Mouse (Mus musculus) left cerebral cortex, postnatal 14 days (tissue): ENCODE measurements at regions not wholly inside any gene's neighbourhood (a gene's known extent, or its start where the extent isn't known, plus 50 kb on each side); places are given as distances from the start of the nearest gene placed in this dataset.

Experiments used
- DNase-seq, 2 experiments: peaks; one replicate each; pipeline ENCODE4 v3.0.0; 2021 to 2022; ENCODE audit warnings: low spot score in 2 of 2, mixed read lengths in 1 of 2
- intact Hi-C: fragments of 180-260 bp; cut with DNase I; formaldehyde crosslinking; loops from one replicate; pipeline ENCODE4 v1.15.1; 2025

DNA sequence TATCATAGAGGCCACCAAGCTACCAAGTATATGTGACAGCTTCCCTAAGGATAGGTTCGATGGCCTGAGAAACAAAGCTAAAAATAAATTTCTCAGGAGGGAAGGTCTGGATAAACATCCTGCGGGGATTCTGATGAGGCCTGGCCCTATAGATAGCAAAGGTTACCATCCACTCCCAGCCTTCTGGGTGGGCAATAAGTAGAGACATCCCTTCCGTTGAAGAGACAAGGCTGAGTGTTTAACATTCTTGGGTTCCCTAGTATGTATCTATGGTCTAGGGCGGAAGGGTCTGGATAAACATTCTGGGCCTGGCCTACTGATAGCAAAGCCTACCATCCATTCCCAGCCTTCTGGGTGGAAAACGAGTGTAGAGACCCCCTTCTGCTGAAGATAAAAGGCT, 180.5 kb upstream of the Dlk1 start:
- DNase-seq: no peak
- intact Hi-C loops: no loop called here

DNA sequence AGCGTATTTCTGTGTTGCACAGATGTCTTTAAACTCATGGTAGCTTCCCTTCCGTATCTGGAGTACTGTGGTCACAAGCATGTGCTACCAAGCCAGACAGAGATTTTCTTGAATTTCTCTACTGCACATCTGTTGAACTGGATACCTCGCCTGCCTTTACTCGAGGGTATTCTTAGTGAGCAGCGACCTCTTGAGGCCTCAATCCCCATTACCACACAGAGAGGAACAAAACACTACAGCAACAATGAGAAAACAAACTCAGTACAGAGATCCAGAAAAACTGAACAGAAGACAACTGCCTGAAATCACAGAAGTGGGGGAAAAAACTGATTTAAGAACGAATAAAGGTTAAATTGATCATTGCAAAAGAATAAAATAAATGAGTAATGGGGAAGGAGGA, 137.8 kb upstream of the Dlk1 start:
- no peak for DNase-seq
- intact Hi-C loops: no loop called here

DNA sequence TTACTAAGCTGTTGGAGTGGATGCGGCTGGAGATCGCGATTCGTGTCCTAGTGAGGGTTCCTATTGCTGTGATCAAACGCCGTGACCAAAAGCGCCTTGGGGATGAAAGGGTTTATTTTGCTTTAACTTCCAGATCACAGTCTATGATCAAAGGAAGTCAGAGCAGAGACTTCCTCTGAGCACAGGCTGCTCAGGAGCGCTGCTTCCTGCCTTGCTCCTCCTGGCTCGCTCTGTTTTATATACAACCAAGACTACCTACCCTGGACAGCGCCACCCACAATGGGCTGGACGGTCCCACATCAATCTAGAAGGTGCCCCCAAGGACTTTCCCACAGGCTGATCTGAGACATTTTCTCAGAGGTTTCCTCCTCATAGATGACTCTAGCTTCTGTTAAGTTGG, 126.6 kb upstream of the Dlk1 start:
- DNase-seq: no peak
- intact Hi-C loops: no loop called here

DNA sequence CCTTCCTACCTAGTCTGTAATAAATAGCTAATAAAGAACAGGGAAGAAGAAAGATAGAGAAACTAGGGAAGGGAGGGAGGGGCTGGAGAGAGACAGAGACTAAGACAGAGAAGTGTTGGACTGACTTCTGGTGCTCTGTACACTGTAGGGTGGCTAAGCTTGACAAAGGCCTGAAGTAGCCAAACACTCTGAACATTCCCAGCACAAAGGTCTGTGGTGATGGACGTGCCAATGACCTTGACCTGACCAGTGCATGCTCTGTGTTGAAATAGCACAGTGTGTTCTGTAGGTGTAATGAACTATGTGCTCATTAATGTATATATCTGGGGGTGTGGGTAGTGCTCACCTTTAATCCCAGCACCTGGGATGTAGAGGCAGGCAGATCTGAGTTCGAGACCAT, 81.3 kb upstream of the Dlk1 start:
- intact Hi-C loops: no loop called here
- no peak for DNase-seq

DNA sequence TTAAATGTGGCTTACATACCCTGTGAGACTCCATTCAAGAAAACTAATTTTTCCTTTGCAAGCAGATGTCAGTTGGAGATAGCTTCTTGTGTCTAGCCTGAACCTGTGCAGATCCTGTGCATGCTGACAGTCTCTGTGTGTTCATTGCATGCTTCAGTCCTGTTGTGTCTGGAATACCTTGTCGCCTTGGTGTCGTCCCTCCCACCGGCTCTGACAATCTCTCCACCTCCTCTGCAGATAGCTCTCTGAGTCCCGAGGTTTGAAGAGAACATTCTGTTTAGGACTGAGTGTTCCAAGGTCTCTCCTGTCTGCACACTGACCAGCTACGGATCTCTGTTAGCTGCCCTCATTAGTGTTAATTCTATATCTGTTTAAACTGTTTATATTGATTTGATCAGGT, 66.8 kb upstream of the Dlk1 start:
- intact Hi-C loops: no loop called here
- DNase-seq: no peak

DNA sequence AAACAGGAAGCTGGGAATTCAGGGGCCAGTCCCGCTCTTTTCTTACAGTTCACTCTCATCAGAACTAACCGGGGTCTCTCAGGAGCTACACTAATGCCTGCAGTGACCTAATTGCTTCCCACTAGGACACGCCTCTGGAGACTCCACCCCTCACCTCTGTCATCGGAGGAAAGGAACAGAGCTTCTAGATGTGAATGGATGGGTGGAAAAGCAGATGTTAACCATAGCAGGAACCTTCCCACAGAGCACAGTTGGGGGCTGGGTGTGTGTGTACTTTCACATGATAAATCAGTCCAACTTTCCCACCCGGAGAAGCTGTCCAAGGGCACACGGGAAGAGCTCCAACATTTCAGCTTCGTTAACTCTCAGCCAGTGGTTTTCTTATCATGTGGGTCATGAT, 63.8 kb upstream of the Dlk1 start:
- no peak for DNase-seq
- intact Hi-C loops: no loop called here

DNA sequence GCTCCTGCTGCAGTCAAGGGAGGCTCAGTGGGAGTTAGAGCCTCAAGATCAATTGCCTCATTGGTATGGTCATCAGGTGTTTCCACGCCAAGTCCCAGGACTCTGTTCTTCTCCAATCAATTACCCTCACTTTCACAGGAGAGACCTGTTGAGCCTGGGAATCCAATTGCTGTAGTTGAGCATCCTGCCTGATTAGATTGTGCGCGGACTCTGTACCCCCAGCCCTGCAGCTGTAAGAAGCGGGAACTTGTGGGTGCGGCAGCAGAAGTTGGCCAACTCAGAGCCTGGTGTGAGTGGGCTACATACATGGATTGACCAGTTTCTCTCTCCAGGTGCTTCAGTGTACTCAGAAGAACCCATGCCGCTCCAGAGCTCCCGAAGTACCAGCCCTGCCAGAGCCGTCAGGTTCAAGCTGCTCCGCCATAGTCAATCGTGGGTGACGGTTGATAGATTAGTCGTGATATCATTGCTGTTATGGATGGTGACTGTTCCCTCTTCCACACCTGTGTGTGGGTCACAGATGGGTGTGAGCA, 62.2 kb upstream of the Dlk1 start:
- intact Hi-C loops: loop anchor here (5.0 to 10.0 kb wide), 2 partner anchors 323 to 436 kb away; partner anchors contain the start of gene Begain
- DNase-seq: no peak

DNA sequence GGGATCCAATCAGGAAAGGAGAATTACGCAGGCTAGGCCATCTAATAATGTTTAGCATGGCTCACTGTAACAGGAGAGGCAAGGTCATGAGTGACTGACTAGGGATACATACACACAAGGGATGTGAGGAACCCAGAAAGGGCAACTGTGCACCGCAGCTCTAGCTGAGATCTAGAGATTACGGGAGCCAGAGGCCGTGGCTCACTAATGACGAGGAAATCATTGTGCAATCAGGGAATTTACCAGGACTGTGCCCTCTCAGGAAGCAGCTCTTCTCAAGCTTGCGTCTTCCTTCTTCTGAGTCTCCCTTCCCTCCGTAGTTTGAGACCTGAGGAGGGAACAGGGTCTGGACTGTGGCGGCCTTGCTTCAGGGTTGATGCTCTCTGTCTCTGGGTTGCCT, 61.6 kb upstream of the Dlk1 start:
- DNase-seq: no peak
- intact Hi-C loops: loop anchor here (5.0 to 10.0 kb wide), 2 partner anchors 324 to 436 kb away; partner anchors contain the start of gene Begain

DNA sequence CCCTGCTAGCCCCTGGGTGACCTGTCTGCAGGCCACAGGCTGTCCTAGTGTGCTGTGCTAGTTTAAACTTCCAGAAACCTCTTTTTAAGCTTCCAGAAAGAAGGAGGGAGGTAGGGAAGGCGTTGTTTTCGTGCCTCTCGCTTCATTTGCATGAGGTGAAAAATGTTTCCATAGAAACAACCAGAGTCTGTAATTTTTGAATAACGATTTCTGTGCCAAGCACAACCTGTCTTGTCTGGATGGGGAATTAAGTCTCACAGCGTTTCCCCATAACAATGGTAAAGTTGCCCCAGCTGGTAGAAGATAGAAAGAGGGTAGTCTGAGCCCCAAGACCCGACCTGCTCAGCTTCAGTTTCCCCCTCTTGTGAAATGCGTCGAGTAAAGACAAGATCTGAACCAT, 59.3 kb upstream of the Dlk1 start:
- intact Hi-C loops: loop anchor here (5.0 to 10.0 kb wide), 2 partner anchors 326 to 439 kb away; partner anchors contain the start of gene Begain
- peak; percentile 44 to 65 for DNase-seq

DNA sequence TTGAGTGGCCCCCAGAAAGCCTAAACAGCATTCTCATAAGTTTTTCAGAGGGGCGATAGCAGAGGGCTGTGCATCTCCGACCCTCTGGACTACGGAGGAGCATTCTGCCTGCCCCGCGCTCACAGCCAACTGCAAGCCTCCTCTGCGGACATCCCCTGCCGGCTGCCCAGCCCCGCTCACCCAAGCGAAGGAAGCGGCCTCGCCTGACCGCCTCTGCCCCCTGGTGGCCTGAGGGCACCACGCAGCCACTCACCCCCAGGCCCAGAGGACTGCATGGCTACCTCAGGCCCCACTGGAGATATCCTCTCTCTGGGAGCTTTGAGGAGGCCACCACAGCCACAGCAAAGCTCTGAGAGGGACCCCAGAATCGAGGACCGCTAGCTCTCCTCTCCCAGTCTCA, 58.8 kb upstream of the Dlk1 start:
- intact Hi-C loops: loop anchor here (2.0 to 10.0 kb wide), 3 partner anchors 326 to 489 kb away; partner anchors contain the start of gene Begain
- peak in 1 of 2 experiments; percentile 68 for DNase-seq

DNA sequence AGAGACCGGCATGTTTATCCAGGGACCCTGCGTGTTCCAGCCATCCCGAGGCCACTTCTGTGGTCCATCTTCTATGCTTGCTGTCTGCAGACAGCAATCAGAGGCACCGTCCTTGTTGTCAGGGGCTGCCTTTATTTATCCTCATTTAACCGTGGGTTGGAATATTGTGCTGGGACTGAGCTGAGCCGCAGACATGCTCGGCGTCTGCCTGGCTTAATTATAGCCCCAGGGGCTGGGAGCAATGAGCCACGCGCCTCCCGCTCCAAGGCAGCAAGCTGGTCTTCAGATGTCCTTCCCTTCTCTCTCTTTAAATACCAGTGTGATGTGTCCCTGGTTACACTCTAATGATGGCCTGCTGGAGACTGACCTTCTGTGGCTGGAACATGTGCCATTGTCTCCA, 58.2 kb upstream of the Dlk1 start:
- peak in 1 of 2 experiments; percentile 52 for DNase-seq
- intact Hi-C loops: loop anchor here (2.0 to 10.0 kb wide), 3 partner anchors 327 to 490 kb away; partner anchors contain the start of gene Begain

DNA sequence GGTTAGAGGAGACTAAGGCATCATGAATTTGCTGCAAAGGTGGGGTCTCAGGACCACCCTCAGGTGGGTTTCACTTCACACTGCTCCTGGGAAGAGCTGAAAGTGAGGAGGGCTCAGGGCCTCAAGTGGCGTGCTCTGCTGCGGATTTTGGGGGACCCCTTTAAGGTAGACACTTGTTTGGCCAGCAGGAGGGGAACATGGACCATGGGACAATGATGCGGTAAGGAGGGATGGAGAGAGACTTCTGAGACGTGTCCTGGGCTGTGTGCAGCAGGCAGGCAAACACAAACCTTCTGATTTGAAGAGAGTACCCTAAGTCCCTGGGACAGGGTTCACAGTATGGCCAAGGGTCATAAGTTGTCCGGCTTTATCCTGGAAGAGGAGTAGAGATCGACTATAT, 56.0 kb upstream of the Dlk1 start:
- intact Hi-C loops: loop anchor here (10.0 kb wide), 1 partner anchor 442 kb away; no protein-coding TSS in a partner anchor
- no peak for DNase-seq

DNA sequence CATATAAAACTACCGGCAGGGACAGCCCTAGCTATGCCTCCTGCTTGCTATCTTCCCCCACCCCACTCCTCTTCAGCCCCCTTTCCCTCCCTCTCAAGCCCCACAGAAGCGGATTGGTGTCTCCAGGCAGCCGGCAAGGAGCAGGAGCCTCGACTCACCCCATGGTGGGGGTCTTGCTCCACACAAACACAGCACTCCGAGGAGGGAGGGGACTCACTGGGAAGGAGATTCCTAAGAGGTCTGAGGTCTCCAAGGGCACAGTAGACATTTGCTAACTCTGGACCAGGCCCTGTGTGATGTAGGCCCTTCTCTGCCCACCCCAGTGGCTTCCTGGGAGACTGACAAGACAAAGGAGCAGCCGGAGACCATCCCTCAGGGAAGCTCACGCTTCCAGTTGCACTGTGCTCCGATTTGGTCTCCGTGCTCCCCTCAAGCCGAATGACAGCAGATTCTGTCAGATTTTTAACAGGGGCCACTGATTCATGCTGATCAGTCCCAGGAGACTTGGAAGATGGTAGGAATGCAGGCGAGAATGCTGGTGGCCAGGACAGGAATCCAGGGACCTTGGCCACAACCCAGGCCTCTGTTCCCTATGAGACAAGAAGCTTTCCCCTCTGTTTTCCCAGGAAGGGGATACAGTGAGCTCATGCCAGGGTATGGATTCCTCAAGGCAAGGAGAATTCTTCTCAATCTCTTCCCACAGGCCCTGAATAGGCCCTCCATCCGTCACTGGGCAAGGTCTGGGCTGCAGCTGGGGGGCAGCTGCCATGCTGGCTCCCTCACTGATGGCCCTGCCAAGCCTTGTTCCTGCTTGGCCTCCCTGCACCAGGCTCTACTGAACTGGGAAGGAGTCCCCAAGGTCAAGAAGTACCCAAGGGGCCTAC, 55.2 kb upstream of the Dlk1 start:
- DNase-seq: no peak
- intact Hi-C loops: loop anchor here (10.0 kb wide), 1 partner anchor 443 kb away; no protein-coding TSS in a partner anchor

DNA sequence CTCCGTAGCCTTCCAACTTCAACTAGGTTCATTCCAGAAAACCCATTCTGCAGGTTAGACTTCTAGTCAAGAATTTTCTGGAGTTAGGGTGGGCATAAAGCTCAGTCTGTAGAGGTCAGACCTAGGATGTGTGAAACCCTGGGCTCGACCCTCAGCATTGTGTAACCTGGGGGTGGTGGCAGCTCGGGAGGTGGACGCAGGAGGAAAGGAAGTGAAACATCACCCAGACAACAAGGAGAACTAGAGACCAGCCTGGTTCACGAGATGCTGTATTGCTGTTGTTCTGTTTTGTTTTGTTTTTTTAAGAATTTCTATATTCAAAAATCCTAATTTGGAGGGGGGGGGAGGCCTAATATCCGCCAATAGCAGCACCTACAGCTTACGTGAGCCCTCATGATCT, 54.1 kb upstream of the Dlk1 start:
- intact Hi-C loops: loop anchor here (10.0 kb wide), 1 partner anchor 444 kb away; no protein-coding TSS in a partner anchor
- no peak for DNase-seq

DNA sequence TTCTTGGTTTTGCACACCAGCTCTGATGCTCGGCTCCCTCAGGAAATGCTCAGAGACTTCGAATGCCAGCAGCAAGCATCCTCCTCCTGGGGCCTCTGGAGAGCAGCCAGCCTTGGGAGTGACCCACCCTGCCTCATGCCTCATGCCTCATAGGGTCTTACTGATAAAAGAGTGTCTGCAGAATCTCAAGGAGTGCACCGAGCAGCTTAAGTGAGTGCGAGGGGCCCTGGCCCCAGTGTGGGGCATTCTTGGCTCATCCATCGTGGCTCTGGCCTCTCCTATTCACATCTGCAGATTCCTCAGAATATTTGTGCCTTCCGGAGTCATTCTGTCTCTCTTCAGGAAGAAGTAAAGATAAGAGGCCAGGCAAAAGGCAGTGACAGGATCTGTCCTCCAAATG, 53.7 kb upstream of the Dlk1 start:
- DNase-seq: no peak
- intact Hi-C loops: loop anchor here (10.0 kb wide), 1 partner anchor 444 kb away; no protein-coding TSS in a partner anchor

DNA sequence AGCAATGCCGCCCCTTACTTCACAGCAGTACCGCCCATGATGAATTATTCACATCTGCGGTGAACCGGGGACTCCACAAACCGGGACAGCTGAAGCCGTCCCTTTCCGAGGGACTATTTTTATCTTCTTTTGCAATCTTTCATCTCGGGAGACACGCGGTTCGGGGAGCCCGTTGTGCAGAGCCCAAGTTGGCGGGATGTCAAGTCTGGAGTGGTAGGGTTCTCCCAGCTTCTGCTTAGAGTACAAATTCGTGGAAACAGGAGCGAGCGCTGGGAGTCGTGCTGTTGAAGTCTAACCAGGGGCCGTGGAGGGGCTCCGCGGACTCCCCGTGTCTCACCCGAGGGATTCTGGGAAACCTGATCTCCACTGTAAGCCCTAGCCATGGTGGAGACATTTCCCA, 53.0 kb upstream of the Dlk1 start:
- intact Hi-C loops: loop anchor here (10.0 kb wide), 1 partner anchor 445 kb away; no protein-coding TSS in a partner anchor
- DNase-seq: peak; percentile 80 to 87

DNA sequence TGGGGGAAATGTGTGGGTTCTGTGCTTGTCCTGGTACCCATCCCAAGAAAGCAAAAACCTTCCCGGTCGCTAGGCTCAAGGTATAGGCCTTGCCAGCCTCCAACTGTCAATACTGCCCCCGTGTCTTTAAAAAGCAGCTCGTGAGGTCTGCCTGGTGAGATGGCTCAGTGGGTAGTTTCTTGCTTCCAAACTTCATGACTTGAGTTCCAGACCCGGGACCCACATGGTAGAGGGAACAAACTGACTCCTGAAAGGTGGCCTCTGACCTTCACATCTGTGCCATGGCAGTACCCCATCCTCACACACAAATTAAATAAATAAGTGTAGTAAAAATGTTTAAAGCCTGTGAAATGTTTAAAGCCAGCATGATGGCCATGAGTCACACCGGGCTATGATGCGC, 52.6 kb upstream of the Dlk1 start:
- DNase-seq: no peak
- intact Hi-C loops: no loop called here

DNA sequence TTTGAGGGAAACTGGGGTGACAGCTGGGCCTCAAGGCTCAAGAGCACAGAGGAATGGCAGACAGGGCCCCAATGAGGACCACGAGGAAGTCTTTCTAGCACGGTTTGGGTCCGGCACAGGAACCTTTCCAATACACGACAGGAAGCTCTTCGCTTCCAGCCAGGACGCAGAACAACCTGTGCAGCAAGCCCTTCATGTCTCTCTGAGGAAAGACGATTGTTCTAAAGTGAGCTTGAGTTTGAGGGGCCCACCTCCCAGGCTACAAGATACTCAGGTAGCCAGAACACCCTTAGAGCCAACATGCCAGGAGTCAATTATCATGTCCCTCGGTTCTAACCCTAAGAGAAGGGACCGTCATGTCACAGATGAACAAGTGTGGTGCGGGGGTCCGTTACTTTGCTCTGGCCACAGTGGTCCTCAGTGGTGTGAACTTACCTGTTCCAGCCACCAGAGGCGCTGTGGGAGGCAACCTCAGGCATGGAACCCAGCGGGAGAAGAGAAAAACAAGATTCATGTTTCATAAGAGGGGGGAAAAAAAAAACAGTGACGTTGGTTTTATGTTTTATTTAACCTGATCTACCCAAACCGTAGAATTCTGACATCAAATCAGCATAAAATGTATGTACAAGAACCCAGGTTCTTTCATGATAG, 51.6 kb upstream of the Dlk1 start:
- DNase-seq: peak in 1 of 2 experiments; percentile 49
- intact Hi-C loops: no loop called here

DNA sequence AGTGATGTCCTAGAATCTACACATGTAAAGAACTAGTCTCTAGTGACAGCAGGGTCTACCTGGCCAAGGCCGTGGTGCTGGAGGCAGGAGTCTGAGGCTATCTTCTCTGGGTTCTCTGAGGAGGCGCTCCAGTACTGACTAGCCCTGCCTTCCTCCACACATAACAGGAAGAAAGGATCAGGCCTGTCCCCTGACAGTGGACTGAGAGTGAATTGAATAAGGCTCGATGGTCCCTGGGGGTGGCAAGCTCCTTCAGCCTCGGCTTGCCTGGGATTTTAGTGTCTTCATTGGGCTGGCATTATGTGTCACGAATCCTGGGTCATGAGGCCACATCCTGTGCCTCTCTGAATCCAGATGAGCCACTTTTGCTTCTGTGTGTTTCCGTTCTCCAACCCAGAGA, 50.9 kb upstream of the Dlk1 start:
- intact Hi-C loops: no loop called here
- no peak for DNase-seq

DNA sequence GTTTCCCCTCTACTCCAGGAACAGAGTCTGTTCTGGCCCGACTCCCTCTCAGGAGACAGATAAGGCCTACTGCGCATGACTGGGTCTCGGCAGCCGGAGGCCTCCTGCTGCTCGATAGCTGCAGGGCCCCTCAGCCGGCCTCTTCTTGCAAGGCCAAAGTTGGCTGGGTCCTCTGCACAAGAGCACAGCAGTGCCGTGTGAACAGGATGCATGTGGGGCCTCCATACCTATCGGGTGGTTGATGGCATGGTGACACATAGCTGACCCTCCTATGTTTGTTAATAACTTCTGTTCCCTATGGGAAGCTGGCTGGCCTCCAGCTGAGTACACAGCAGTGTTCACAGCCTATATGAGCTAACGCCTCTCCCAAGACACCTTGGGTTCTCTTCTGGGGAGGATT, 50.4 kb upstream of the Dlk1 start:
- intact Hi-C loops: no loop called here
- DNase-seq: no peak
